23 mouse cellular contexts compared by ENCODE assay signal in genomic region chr6:142890321-142890720, GRCm38 (mm10).
DNase-seq lines count a peak whose midpoint lies in the region; ATAC-seq and TF ChIP-seq lines count a peak whose summit lies in the region.
"Had no signal": no experiment of that assay in that cellular context is flagged by ENCODE, and none has a peak within 500 bp of the region (broad histone marks: within the 10 kb centered on the region; RNA-seq: fewer than 3 reads in every experiment).

No protein-coding gene starts in this region.

- H3K27me3 ChIP-seq in ES-Bruce4 (ENCODE audit: control insufficient read depth, insufficient read depth, low read length, poor library complexity, severe bottlenecking): no peaks in the 10 kb centered on the region
- H3K27me3 ChIP-seq in liver, embryonic 11.5 days (replicated peaks; ENCODE audit: control insufficient read depth, insufficient read depth, low read length): no peaks in the 10 kb centered on the region
- no peaks in the 10 kb centered on the region for H3K27me3 ChIP-seq in liver, embryonic 15.5 days
- H3K27me3 ChIP-seq in forebrain, embryonic 16.5 days (replicated peaks; ENCODE audit: control insufficient read depth, insufficient read depth, low read length): no peaks in the 10 kb centered on the region
- H3K27me3 ChIP-seq: embryonic facial prominence, embryonic 15.5 days; heart, embryonic 15.5 days had no signal

- TF ChIP-seq CTCF in ES-Bruce4 (IDR thresholded peaks at IDR 0.05; ENCODE audit: low read depth, low read length): no peak

- H3K36me3 ChIP-seq in ES-Bruce4 (ENCODE audit: control insufficient read depth, insufficient read depth, low read length, poor library complexity, severe bottlenecking): no peaks in the 10 kb centered on the region
- H3K36me3 ChIP-seq in liver, embryonic 11.5 days (ENCODE audit: control insufficient read depth, insufficient read depth, low read length): no peaks in the 10 kb centered on the region
- H3K36me3 ChIP-seq in liver, embryonic 15.5 days (replicated peaks): no peaks in the 10 kb centered on the region
- H3K36me3 ChIP-seq in forebrain, embryonic 16.5 days (ENCODE audit: control insufficient read depth, insufficient read depth): no peaks in the 10 kb centered on the region
- H3K36me3 ChIP-seq: embryonic facial prominence, embryonic 15.5 days; forebrain, embryonic 10.5 days; heart, embryonic 15.5 days; hindbrain, embryonic 10.5 days had no signal

- no peak overlapping the region for H3K27ac ChIP-seq in ES-Bruce4 (ENCODE audit: insufficient read depth, low read length)
- no peak overlapping the region for H3K27ac ChIP-seq in liver, embryonic 11.5 days (ENCODE audit: low read depth, low read length)
- no peak overlapping the region for H3K27ac ChIP-seq in liver, embryonic 15.5 days (replicated peaks)
- H3K27ac ChIP-seq in forebrain, embryonic 16.5 days (ENCODE audit: low read length): no peak overlapping the region
- H3K27ac ChIP-seq: embryonic facial prominence, embryonic 15.5 days; forebrain, embryonic 10.5 days; heart, adult 2 months; heart, embryonic 15.5 days; hindbrain, embryonic 10.5 days; hindbrain, embryonic 14.5 days had no signal

- peaks cover 6% of the 10 kb centered on the region for H3K4me1 ChIP-seq in ES-Bruce4 (ENCODE audit: control insufficient read depth, insufficient read depth, low read length)
- peaks cover 6% of the 10 kb centered on the region for H3K4me1 ChIP-seq in liver, embryonic 11.5 days (replicated peaks; ENCODE audit: control insufficient read depth, insufficient read depth, low read length)
- peaks cover 21% of the 10 kb centered on the region for H3K4me1 ChIP-seq in liver, embryonic 15.5 days (replicated peaks)
- no peaks in the 10 kb centered on the region for H3K4me1 ChIP-seq in forebrain, embryonic 16.5 days (replicated peaks; ENCODE audit: control insufficient read depth, insufficient read depth, low read length)
- H3K4me1 ChIP-seq: embryonic facial prominence, embryonic 15.5 days; heart, embryonic 15.5 days; hindbrain, embryonic 10.5 days had no signal

- H3K4me3 ChIP-seq in ES-Bruce4 (ENCODE audit: low read depth, low read length): no peak overlapping the region
- no peak overlapping the region for H3K4me3 ChIP-seq in liver, embryonic 11.5 days (ENCODE audit: low read depth, low read length)
- no peak overlapping the region for H3K4me3 ChIP-seq in liver, embryonic 15.5 days (replicated peaks)
- no peak overlapping the region for H3K4me3 ChIP-seq in forebrain, embryonic 16.5 days (replicated peaks; ENCODE audit: low read length)
- H3K4me3 ChIP-seq: embryonic facial prominence, embryonic 15.5 days; erythroblast, embryonic 14.5 days; forebrain, embryonic 10.5 days; heart, adult 2 months; heart, embryonic 15.5 days; hindbrain, embryonic 10.5 days had no signal

- no peak overlapping the region for H3K9ac ChIP-seq in ES-Bruce4 (ENCODE audit: low read depth, poor library complexity, severe bottlenecking)
- H3K9ac ChIP-seq in liver, embryonic 11.5 days (ENCODE audit: low read depth, low read length): no peak overlapping the region
- H3K9ac ChIP-seq in liver, embryonic 15.5 days: no peak overlapping the region
- H3K9ac ChIP-seq in forebrain, embryonic 16.5 days (replicated peaks; ENCODE audit: low read depth, low read length): no peak overlapping the region
- H3K9ac ChIP-seq: embryonic facial prominence, embryonic 15.5 days; heart, embryonic 15.5 days; hindbrain, embryonic 14.5 days had no signal

- H3K4me2 ChIP-seq in liver, embryonic 11.5 days: no peak overlapping the region
- peak overlapping the region; percentile 15; the same call in 1 of the 2 replicates for H3K4me2 ChIP-seq in liver, embryonic 15.5 days
- no peak overlapping the region for H3K4me2 ChIP-seq in forebrain, embryonic 16.5 days (ENCODE audit: low read length)
- H3K4me2 ChIP-seq: embryonic facial prominence, embryonic 15.5 days; heart, embryonic 11.5 days; heart, embryonic 15.5 days; hindbrain, embryonic 14.5 days had no signal

- WGBS in liver, embryonic 11.5 days: 82% methylated on average over 6 of the region's 6 CpGs
- WGBS in liver, embryonic 15.5 days (ENCODE audit: insufficient replicate concordance): 61% methylated on average over 6 of the region's 6 CpGs
- 96% methylated on average over 6 of the region's 6 CpGs for WGBS in forebrain, embryonic 16.5 days

- TF ChIP-seq EP300 in ES-Bruce4 (IDR thresholded peaks at IDR 0.05; ENCODE audit: insufficient read depth, low read depth, low read length): peak; percentile 52; the same call in 1 of the 2 replicates

- ATAC-seq in liver, embryonic 11.5 days (replicated peaks; ENCODE audit: low FRiP score): 0 out of 2 replicates have a peak, but pooled peaks have one; percentile 53
- ATAC-seq in liver, embryonic 15.5 days (ENCODE audit: insufficient read depth): peak; percentile 61; the same call in 1 of the 2 replicates
- ATAC-seq in forebrain, embryonic 16.5 days: no peak
- ATAC-seq: forebrain, embryonic 14.5 days had no signal

- DNase-seq in ES-CJ7 (ENCODE audit: low read depth, low spot score): peak; percentile 73
- DNase-seq in liver, embryonic 11.5 days (ENCODE audit: low spot score): no peak
- DNase-seq in adrenal gland, postnatal 4 days (ENCODE audit: low spot score in 2 of 2): no peak
- no peak for DNase-seq in layer of hippocampus, adult 8-10 months (ENCODE audit: low spot score in 2 of 2)
- DNase-seq in right cerebral cortex, postnatal 14 days: no peak
- DNase-seq: adrenal gland, adult 2 months; adrenal gland, postnatal 25 days; cerebellum, adult 2 months; cerebellum, postnatal 10 days; embryo, embryonic 11 days; gastrocnemius, postnatal 10 days; heart, adult 2 months had no signal

- H3K9me3 ChIP-seq in ES-Bruce4 (replicated peaks; ENCODE audit: control insufficient read depth, insufficient read depth, low read length, poor library complexity, severe bottlenecking): no peaks in the 10 kb centered on the region
- no peaks in the 10 kb centered on the region for H3K9me3 ChIP-seq in liver, embryonic 11.5 days (ENCODE audit: control insufficient read depth, low read length)
- no peaks in the 10 kb centered on the region for H3K9me3 ChIP-seq in liver, embryonic 15.5 days (replicated peaks)
- H3K9me3 ChIP-seq in forebrain, embryonic 16.5 days (ENCODE audit: control insufficient read depth, low read length): no peaks in the 10 kb centered on the region
- H3K9me3 ChIP-seq: embryonic facial prominence, embryonic 15.5 days; forebrain, embryonic 10.5 days; heart, embryonic 15.5 days; hindbrain, embryonic 10.5 days had no signal

- TF ChIP-seq POLR2A in ES-Bruce4 (IDR thresholded peaks at IDR 0.05; ENCODE audit: insufficient read depth, low read length): no peak
